Mouse (Mus musculus): ENCODE results near the gene Zc3h12d. TPM values are rescaled to one million over a fixed set of nuclear protein-coding genes. Genes with fewer than 3 reads are reported as not detected.

The Zc3h12d gene
- polyA plus RNA-seq, 1 experiment = 0.11 TPM

- H3K27me3 ChIP-seq (ENCODE audit: control insufficient read depth, insufficient read depth, low read length) = no peaks in the 10 kb centered on the region
- H3K27ac ChIP-seq (ENCODE audit: insufficient read depth, low read length) = no peak overlapping the region
- 58% methylated on average over 3 of the region's 3 CpGs for WGBS
- no peak for TF ChIP-seq POLR2A (IDR thresholded peaks at IDR 0.05; ENCODE audit: borderline replicate concordance, insufficient read depth, low read length)
- no peak for TF ChIP-seq CTCF (IDR thresholded peaks at IDR 0.05; ENCODE audit: borderline replicate concordance, insufficient read depth, low read depth, low read length)
- no peaks in the 10 kb centered on the region for H3K4me1 ChIP-seq (ENCODE audit: control insufficient read depth, insufficient read depth, low read length)
- DNase-seq = no peak
- H3K4me3 ChIP-seq (replicated peaks; ENCODE audit: insufficient read depth, low read depth, low read length) = no peak overlapping the region
Observed at GRCm38 (mm10) chr10:7881971-7882370, 49.7 kb downstream of the Zc3h12d start.

GRCm38 (mm10) chr10:7883524-7883923, 51.3 kb downstream of the Zc3h12d start:
- Histone ChIP-seq H3K27me3 (ENCODE audit: control insufficient read depth, insufficient read depth, low read length) (no peaks in the 10 kb centered on the region), H3K27ac (ENCODE audit: insufficient read depth, low read length) (no peak overlapping the region), H3K4me3 (replicated peaks; ENCODE audit: insufficient read depth, low read depth, low read length) (no peak overlapping the region), H3K4me1 (ENCODE audit: control insufficient read depth, insufficient read depth, low read length) (no peaks in the 10 kb centered on the region)
- TF ChIP-seq POLR2A (IDR thresholded peaks at IDR 0.05; ENCODE audit: borderline replicate concordance, insufficient read depth, low read length) (no peak), CTCF (IDR thresholded peaks at IDR 0.05; ENCODE audit: borderline replicate concordance, insufficient read depth, low read depth, low read length) (peak; percentile 100)
- DNase-seq = peak; percentile 68 to 78
- WGBS = 6% methylated on average over 5 of the region's 5 CpGs

GRCm38 (mm10) chr10:7888256-7888868, 56.1 kb downstream of the Zc3h12d start:
- WGBS = 91% methylated on average over 11 of the region's 11 CpGs
- no peak overlapping the region for H3K4me3 ChIP-seq (replicated peaks; ENCODE audit: insufficient read depth, low read depth, low read length)
- H3K27ac ChIP-seq (ENCODE audit: insufficient read depth, low read length) = no peak overlapping the region
- H3K27me3 ChIP-seq (ENCODE audit: control insufficient read depth, insufficient read depth, low read length) = no peaks in the 10 kb centered on the region
- no peaks in the 10 kb centered on the region for H3K4me1 ChIP-seq (ENCODE audit: control insufficient read depth, insufficient read depth, low read length)
- DNase-seq = no peak
- TF ChIP-seq POLR2A (IDR thresholded peaks at IDR 0.05; ENCODE audit: borderline replicate concordance, insufficient read depth, low read length) (no peak), CTCF (IDR thresholded peaks at IDR 0.05; ENCODE audit: borderline replicate concordance, insufficient read depth, low read depth, low read length) (no peak)

GRCm38 (mm10) chr10:7900719-7901627, 68.7 kb downstream of the Zc3h12d start:
- no peak for TF ChIP-seq POLR2A (IDR thresholded peaks at IDR 0.05; ENCODE audit: borderline replicate concordance, insufficient read depth, low read length)
- TF ChIP-seq CTCF (IDR thresholded peaks at IDR 0.05; ENCODE audit: borderline replicate concordance, insufficient read depth, low read depth, low read length) = no peak
- 68% methylated on average over 14 of the region's 14 CpGs for WGBS
- no peak for DNase-seq
- no peak overlapping the region for H3K4me3 ChIP-seq (replicated peaks; ENCODE audit: insufficient read depth, low read depth, low read length)
- H3K27ac ChIP-seq (ENCODE audit: insufficient read depth, low read length) = no peak overlapping the region
- no peaks in the 10 kb centered on the region for H3K4me1 ChIP-seq (ENCODE audit: control insufficient read depth, insufficient read depth, low read length)
- H3K27me3 ChIP-seq (ENCODE audit: control insufficient read depth, insufficient read depth, low read length) = no peaks in the 10 kb centered on the region

GRCm38 (mm10) chr10:7904157-7904556, 71.9 kb downstream of the Zc3h12d start:
- Histone ChIP-seq H3K27ac (ENCODE audit: insufficient read depth, low read length) (no peak overlapping the region), H3K4me3 (replicated peaks; ENCODE audit: insufficient read depth, low read depth, low read length) (no peak overlapping the region), H3K27me3 (ENCODE audit: control insufficient read depth, insufficient read depth, low read length) (no peaks in the 10 kb centered on the region), H3K4me1 (ENCODE audit: control insufficient read depth, insufficient read depth, low read length) (no peaks in the 10 kb centered on the region)
- no peak for TF ChIP-seq CTCF (IDR thresholded peaks at IDR 0.05; ENCODE audit: borderline replicate concordance, insufficient read depth, low read depth, low read length)
- no peak for TF ChIP-seq POLR2A (IDR thresholded peaks at IDR 0.05; ENCODE audit: borderline replicate concordance, insufficient read depth, low read length)
- WGBS = 92% methylated on average over 5 of the region's 5 CpGs
- DNase-seq = no peak

- Histone ChIP-seq H3K27ac (ENCODE audit: insufficient read depth, low read length) (no peak overlapping the region), H3K27me3 (ENCODE audit: control insufficient read depth, insufficient read depth, low read length) (no peaks in the 10 kb centered on the region), H3K4me3 (replicated peaks; ENCODE audit: insufficient read depth, low read depth, low read length) (no peak overlapping the region), H3K4me1 (ENCODE audit: control insufficient read depth, insufficient read depth, low read length) (0 out of 2 replicates have a peak, but pooled peaks cover 2% of the 10 kb centered on the region)
- no peak for TF ChIP-seq CTCF (IDR thresholded peaks at IDR 0.05; ENCODE audit: borderline replicate concordance, insufficient read depth, low read depth, low read length)
- no peak for TF ChIP-seq POLR2A (IDR thresholded peaks at IDR 0.05; ENCODE audit: borderline replicate concordance, insufficient read depth, low read length)
- DNase-seq = no peak
- 79% methylated on average over 12 of the region's 12 CpGs for WGBS
Observed at GRCm38 (mm10) chr10:7907151-7907550, 74.9 kb downstream of the Zc3h12d start.

- DNase-seq = peak; percentile 44 to 57
- no peak for TF ChIP-seq CTCF (IDR thresholded peaks at IDR 0.05; ENCODE audit: borderline replicate concordance, insufficient read depth, low read depth, low read length)
- no peak for TF ChIP-seq POLR2A (IDR thresholded peaks at IDR 0.05; ENCODE audit: borderline replicate concordance, insufficient read depth, low read length)
- Histone ChIP-seq H3K4me3 (replicated peaks; ENCODE audit: insufficient read depth, low read depth, low read length) (no peak overlapping the region), H3K4me1 (ENCODE audit: control insufficient read depth, insufficient read depth, low read length) (0 out of 2 replicates have a peak, but pooled peaks cover 2% of the 10 kb centered on the region), H3K27ac (ENCODE audit: insufficient read depth, low read length) (no peak overlapping the region), H3K27me3 (ENCODE audit: control insufficient read depth, insufficient read depth, low read length) (no peaks in the 10 kb centered on the region)
- WGBS = 7% methylated on average over 10 of the region's 10 CpGs
Observed at GRCm38 (mm10) chr10:7911268-7911667, 79.0 kb downstream of the Zc3h12d start.

Other genes starting within 250 kb of the Zc3h12d start
- 137 and 141 TPM in 2 replicates for gene Lrp11, start 242.7 kb upstream of the Zc3h12d start, polyA plus RNA-seq (2012; rRNA removed)
- 10.2 and 10.9 TPM in 2 replicates for gene Nup43, start 165.0 kb upstream of the Zc3h12d start, polyA plus RNA-seq (2012; rRNA removed)
- gene Pcmt1, start 151.3 kb upstream of the Zc3h12d start, polyA plus RNA-seq (2012; rRNA removed) = 146 and 151 TPM in 2 replicates
- gene Lats1, start 151.3 kb upstream of the Zc3h12d start, polyA plus RNA-seq (2012; rRNA removed) = 20.5 and 22.2 TPM in 2 replicates
- gene Katna1, start 106.5 kb upstream of the Zc3h12d start, polyA plus RNA-seq (2012; rRNA removed) = 12.5 and 13.8 TPM in 2 replicates
- 27.6 and 34.1 TPM in 2 replicates for gene Ginm1, start 39.6 kb upstream of the Zc3h12d start, polyA plus RNA-seq (2012; rRNA removed)
- gene Ppil4, start 39.6 kb upstream of the Zc3h12d start, polyA plus RNA-seq (2012; rRNA removed) = 22.3 and 23.1 TPM in 2 replicates
- 39.3 and 40.1 TPM in 2 replicates for gene Tab2, start 123.8 kb downstream of the Zc3h12d start, polyA plus RNA-seq (2012; rRNA removed)

All from cerebellum, adult 2 months (tissue).